Mouse (Mus musculus): ENCODE data around the gene Lrig1. TPM values are rescaled to one million over a fixed set of nuclear protein-coding genes. Genes with fewer than 3 reads are reported as not detected.
"Not testable (repeated sequence)": the region's sequence is repeated elsewhere in the genome, so short reads cannot be mapped to it uniquely, and the experiment has no call there.

Gene Lrig1
- polyA plus RNA-seq, 1 experiment, result not detected

DNA sequence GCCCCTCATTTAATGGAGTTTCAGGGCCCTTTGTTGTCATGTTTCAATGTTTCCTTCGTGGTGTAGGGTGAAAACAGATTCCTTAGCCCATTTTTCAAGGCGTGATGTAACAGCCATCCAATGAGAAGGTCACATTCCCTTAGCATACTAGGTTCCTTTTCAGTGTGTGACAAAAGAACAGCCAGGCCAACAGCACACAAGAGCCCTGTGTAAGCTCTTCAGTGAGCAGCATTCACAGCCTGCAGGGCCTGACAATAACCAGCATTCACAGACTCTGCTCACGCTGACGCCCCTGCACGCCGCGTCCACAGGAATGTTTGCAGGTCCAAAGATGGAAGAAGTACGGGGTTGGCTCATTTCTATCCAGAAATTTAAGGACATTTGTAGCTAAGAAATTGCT, 122.0 kb downstream of the Lrig1 start:
- TF ChIP-seq CTCF (IDR thresholded peaks at IDR 0.05; ENCODE audit: insufficient read depth, low read depth, low read length) (no peak), POLR2A (IDR thresholded peaks at IDR 0.05; ENCODE audit: insufficient read depth, low read depth, low read length) (no peak)
- peaks cover 9% of the 10 kb centered on the region for H3K4me1 ChIP-seq (ENCODE audit: control insufficient read depth, insufficient read depth, low read length)
- no peak overlapping the region for H3K4me3 ChIP-seq (ENCODE audit: insufficient read depth, low read depth, low read length)
- WGBS, result 66% methylated on average over 8 of the region's 8 CpGs
- H3K27ac ChIP-seq (ENCODE audit: insufficient read depth, low read depth, low read length), result no peak overlapping the region

DNA sequence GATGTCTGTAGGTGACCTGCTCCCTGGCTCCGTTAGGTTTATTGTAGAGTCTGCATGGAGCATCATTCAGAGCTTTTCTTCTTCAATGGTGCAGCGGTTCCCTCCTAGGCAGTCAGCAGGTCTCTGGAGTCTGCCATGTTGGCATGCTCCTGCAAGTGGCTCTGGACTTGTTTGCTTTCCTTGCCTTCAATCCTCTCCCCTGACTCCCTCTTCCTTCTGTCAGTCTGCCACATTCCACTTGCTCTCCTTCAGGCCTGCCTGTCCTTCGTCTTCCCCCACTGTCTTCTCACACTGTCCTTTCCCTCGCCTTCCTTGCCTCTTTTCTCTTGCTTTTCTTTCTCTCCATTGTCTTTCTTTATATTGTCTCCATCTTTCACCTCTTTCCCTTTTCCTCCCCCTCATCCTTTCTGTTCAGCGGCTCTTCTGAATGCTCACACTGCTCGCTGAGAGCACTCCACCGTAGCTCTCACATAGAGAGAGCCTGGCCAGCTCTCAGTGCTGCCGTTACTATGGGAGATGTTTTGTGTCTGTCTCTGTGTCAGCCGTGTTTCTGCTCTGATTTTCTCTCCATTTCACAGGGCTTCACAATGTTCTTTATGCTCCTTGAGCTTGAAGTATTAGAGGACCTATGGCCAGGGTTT, 124.3 kb downstream of the Lrig1 start:
- TF ChIP-seq CTCF (IDR thresholded peaks at IDR 0.05; ENCODE audit: insufficient read depth, low read depth, low read length), result no peak
- TF ChIP-seq POLR2A (IDR thresholded peaks at IDR 0.05; ENCODE audit: insufficient read depth, low read depth, low read length), result no peak
- peaks cover 9% of the 10 kb centered on the region for H3K4me1 ChIP-seq (ENCODE audit: control insufficient read depth, insufficient read depth, low read length)
- H3K27ac ChIP-seq (ENCODE audit: insufficient read depth, low read depth, low read length), result no peak overlapping the region
- WGBS, result 52% methylated on average over 9 of the region's 9 CpGs
- H3K4me3 ChIP-seq (ENCODE audit: insufficient read depth, low read depth, low read length), result no peak overlapping the region

DNA sequence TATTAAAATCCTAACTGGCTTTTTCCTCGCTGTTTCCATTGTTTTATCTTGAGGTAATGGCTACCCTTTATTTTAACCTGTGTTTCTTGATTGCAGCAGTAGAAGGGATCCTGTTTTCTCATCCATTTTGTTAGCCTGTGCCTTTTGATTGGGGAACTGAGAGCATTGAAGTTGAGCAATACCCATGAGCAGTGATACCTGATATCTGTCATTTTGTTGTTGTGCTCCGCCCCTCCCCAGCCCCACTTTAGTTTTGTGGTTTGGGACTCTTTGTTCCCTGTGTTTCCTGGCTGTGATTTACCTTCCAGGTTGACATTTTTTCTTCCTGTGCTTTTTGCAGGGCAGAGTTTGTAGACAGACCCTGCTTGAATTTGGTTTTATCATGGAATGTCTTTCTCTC, 131.9 kb downstream of the Lrig1 start:
- TF ChIP-seq CTCF (IDR thresholded peaks at IDR 0.05; ENCODE audit: insufficient read depth, low read depth, low read length) (no peak), POLR2A (IDR thresholded peaks at IDR 0.05; ENCODE audit: insufficient read depth, low read depth, low read length) (no peak)
- Histone ChIP-seq H3K27ac (ENCODE audit: insufficient read depth, low read depth, low read length) (no peak overlapping the region), H3K4me3 (ENCODE audit: insufficient read depth, low read depth, low read length) (no peak overlapping the region), H3K4me1 (ENCODE audit: control insufficient read depth, insufficient read depth, low read length) (no peaks in the 10 kb centered on the region)
- WGBS, result 97% methylated on average over 2 of the region's 2 CpGs

DNA sequence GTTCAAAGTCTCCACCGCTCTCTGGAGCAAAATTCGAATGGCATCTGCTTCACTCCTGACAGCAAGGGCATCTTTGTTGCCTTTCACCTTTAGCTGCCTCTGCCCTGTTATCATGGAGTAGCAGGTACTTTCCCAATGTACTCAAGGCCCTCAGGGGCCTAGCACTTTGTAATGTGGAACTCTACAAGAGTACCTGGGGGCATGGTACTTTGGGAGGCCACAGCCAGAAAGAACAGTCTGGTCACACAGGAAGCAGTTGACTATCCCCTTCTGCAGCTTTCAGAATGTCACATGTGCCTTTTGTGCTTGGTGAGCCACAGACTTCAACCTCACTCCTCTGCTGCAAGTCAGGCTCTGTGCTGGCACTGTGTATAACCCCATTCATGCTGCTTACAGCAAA, 134.2 kb downstream of the Lrig1 start:
- WGBS, result 97% methylated on average over 2 of the region's 2 CpGs
- H3K27ac ChIP-seq (ENCODE audit: insufficient read depth, low read depth, low read length), result no peak overlapping the region

DNA sequence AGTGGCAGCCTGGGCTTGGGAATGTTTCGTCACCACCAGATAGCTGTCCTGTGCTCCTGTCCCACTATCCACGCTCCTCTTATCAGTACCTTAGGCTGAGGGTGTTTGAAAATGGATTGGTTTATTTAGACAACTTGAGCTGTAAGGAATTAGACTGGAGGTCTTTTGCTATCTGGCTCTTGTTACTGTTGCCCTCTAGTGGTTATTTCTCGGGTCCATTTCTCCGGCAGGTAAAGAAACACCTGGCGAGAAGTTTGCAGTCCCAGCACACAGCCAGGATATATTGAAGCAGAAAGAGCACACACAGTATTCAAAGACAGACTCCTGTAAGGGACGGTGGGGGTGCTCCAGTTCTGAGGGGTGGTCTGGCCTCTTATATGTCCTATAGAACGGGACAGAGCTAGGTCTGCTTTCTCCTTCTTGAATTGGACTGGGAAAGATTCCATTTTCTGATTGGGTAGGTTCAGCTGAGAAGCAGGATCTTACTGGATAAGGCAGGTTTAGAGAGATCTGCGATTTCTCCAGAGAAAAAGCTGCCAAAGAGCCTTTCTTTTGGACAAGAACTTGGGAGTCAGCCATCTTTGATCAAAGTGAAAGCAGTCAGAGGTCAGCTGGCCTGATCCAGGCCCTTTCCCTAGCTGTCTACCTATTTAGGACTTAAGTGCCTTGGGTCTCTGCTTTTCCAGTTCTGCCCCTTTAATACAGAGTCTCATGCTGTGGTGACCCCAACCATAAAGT, 136.6 kb downstream of the Lrig1 start:
- TF ChIP-seq CTCF (IDR thresholded peaks at IDR 0.05; ENCODE audit: insufficient read depth, low read depth, low read length), result no peak
- TF ChIP-seq POLR2A (IDR thresholded peaks at IDR 0.05; ENCODE audit: insufficient read depth, low read depth, low read length), result no peak
- Histone ChIP-seq H3K4me3 (ENCODE audit: insufficient read depth, low read depth, low read length) (no peak overlapping the region), H3K4me1 (ENCODE audit: control insufficient read depth, insufficient read depth, low read length) (no peaks in the 10 kb centered on the region), H3K27ac (ENCODE audit: insufficient read depth, low read depth, low read length) (no peak overlapping the region)
- WGBS, result 69% methylated on average over 8 of the region's 8 CpGs

More for the DNA sequence above, 134.2 kb downstream of the Lrig1 start:
- no peak overlapping the region for H3K4me3 ChIP-seq (ENCODE audit: insufficient read depth, low read depth, low read length)
- TF ChIP-seq CTCF (IDR thresholded peaks at IDR 0.05; ENCODE audit: insufficient read depth, low read depth, low read length) (no peak), POLR2A (IDR thresholded peaks at IDR 0.05; ENCODE audit: insufficient read depth, low read depth, low read length) (no peak)
- H3K4me1 ChIP-seq (ENCODE audit: control insufficient read depth, insufficient read depth, low read length), result no peaks in the 10 kb centered on the region

DNA sequence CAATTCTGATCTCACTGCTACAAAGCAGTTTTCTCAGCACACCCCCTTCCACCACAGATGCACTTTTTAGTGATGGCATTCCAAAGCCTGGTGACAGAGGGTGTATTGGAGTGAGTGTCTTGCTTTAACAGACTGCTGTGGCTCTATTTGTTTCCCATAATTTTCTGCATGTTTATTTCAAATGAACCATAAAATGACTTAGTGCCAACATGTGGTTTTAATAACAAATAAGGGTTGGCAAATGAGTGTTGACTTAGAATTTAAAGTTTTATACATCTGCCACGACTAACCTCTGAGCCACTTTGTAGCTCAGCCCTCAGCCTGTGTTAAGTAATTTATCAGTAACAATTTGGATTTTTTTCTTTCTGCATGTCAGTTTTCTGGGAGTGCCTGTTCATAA, 138.6 kb downstream of the Lrig1 start:
- TF ChIP-seq POLR2A (IDR thresholded peaks at IDR 0.05; ENCODE audit: insufficient read depth, low read depth, low read length) (no peak), CTCF (IDR thresholded peaks at IDR 0.05; ENCODE audit: insufficient read depth, low read depth, low read length) (no peak)
- no peak overlapping the region for H3K4me3 ChIP-seq (ENCODE audit: insufficient read depth, low read depth, low read length)
- H3K4me1 ChIP-seq (ENCODE audit: control insufficient read depth, insufficient read depth, low read length), result no peaks in the 10 kb centered on the region
- H3K27ac ChIP-seq (ENCODE audit: insufficient read depth, low read depth, low read length), result no peak overlapping the region
- WGBS, result 76% methylated on average over 1 of the region's 1 CpGs

DNA sequence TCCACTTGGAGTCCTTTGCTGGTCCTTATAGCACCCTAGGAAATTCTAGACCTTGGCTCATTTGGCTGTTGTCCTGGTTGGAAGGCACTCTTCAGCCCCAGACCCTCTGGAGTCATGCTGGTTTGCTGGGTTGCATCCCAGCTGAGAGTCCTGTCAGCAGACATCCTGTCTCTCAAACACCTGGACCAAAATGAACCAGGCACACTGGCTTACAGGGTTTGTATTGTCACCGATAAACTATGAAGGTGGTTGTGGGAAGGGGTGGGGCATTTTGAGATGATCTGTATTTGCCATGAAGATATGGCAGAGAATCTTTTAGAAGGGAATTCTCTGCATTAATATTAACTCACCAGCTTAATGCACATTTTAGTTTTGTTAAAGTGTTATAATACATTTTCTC, 139.1 kb downstream of the Lrig1 start:
- H3K27ac ChIP-seq (ENCODE audit: insufficient read depth, low read depth, low read length), result no peak overlapping the region
- TF ChIP-seq POLR2A (IDR thresholded peaks at IDR 0.05; ENCODE audit: insufficient read depth, low read depth, low read length) (no peak), CTCF (IDR thresholded peaks at IDR 0.05; ENCODE audit: insufficient read depth, low read depth, low read length) (no peak)
- 93% methylated on average over 1 of the region's 1 CpGs for WGBS
- no peak overlapping the region for H3K4me3 ChIP-seq (ENCODE audit: insufficient read depth, low read depth, low read length)
- no peaks in the 10 kb centered on the region for H3K4me1 ChIP-seq (ENCODE audit: control insufficient read depth, insufficient read depth, low read length)

DNA sequence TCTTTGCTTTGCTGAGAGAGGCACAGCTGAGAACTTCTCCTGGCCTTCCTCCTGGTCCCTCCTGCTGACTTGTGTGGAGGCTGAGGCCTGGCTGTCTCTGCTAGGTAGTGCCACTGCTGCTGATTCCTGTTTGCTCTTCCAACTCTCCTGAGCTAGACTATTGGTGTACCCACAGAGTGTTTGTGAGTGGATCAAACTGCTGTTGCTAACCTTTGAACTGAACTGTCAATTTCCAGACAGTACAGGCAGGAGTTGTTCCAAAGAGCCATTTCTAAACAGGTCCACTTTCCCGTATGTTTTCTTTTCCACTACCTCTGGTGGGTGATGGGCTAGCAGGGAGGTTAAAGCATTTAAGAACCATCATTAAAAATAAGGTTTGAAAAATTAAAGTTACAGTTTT, 141.4 kb downstream of the Lrig1 start:
- H3K27ac ChIP-seq (ENCODE audit: insufficient read depth, low read depth, low read length); H3K4me1 ChIP-seq (ENCODE audit: control insufficient read depth, insufficient read depth, low read length); H3K4me3 ChIP-seq (ENCODE audit: insufficient read depth, low read depth, low read length): not testable (repeated sequence)
- WGBS, result 92% methylated on average over 1 of the region's 1 CpGs

Other genes with a start within 250 kb of the Lrig1 start
- gene Slc25a26, start 199.8 kb downstream of the Lrig1 start, polyA plus RNA-seq (2012; ENCODE audit: insufficient read depth, insufficient read length, low replicate concordance, missing spikeins), result not detected in 2 replicates